Mouse (Mus musculus) C2C12 (cell line): Measurements from ENCODE around the gene Nrn1l.

Experiments used
- CEBPB ChIP-seq: IDR thresholded peaks from one replicate; pipeline ENCODE4 v1.6.1; 2011; ENCODE audit warnings: low read depth, mild to moderate bottlenecking, control low read depth, moderate library complexity
- CTCF ChIP-seq: IDR thresholded peaks from one replicate; pipeline ENCODE4 v1.5.1; 2011; ENCODE audit not compliant: control insufficient read depth, insufficient read depth, insufficient read length
- MYOD1 ChIP-seq: IDR thresholded peaks from one replicate; pipeline ENCODE4 v1.6.1; 2011; ENCODE audit warnings: low read depth; ENCODE audit not compliant: control insufficient read depth, insufficient read length
- MYOG ChIP-seq: IDR thresholded peaks from one replicate; pipeline ENCODE4 v1.6.1; 2011; ENCODE audit not compliant: control insufficient read depth, insufficient read length; ENCODE audit errors: extremely low read depth
- USF1 ChIP-seq: IDR thresholded peaks from one replicate; pipeline ENCODE4 v1.6.1; 2011; ENCODE audit warnings: low read depth, mild to moderate bottlenecking, control low read depth, moderate library complexity

DNA sequence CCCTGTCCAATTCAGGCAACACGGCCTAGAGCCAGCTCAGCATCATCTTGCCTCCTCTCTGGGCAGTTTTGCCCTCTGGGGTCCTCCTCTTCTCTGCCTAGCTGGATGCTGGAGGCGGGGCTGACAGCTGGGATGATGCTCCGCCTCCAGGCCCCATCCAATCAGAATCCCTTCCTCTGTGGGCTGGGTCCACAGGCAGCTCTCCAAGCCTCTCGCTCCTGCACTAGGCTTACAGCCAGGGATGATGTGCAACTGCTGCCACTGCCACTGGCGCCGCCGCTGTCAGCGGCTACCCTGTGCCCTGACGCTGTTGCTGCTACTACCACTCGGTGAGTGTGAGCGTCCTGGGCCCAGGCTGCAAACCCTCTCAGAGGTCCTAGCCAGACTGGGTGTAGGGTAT is at the start of gene Nrn1l:
- TF ChIP-seq CTCF = no peak
- no peak for TF ChIP-seq MYOD1
- TF ChIP-seq USF1 = no peak
- TF ChIP-seq CEBPB = no peak
- no peak for TF ChIP-seq MYOG
